Mouse (Mus musculus): ENCODE measurements around the gene Mpp2. TPM values are rescaled to one million over a fixed set of nuclear protein-coding genes. Genes with fewer than 3 reads are reported as not detected.
A peak's percentile ranks its signal among the peaks of the same experiment; 100 is the strongest.

Mpp2 gene
- 25.8 and 26.5 TPM in 2 replicates for polyA plus RNA-seq (2015; fragmentation: Nextera tagmentation; extraction: Ambion mirVana)

GRCm38 (mm10) chr11:102087931-102088898 lies at the start of gene Mpp2:
Gene Mpp2, minus strand, starts transcription at chr11:102088515.
- H3K27me3 ChIP-seq: no peaks in the 10 kb centered on the region
- H3K36me3 ChIP-seq: peaks cover 15% of the 10 kb centered on the region
- under 1% methylated on average over 49 of the region's 49 CpGs for WGBS
- peak within 1 kb of the TSS; percentile 89 for H3K9ac ChIP-seq
- peak; percentile 69 for ATAC-seq (ENCODE audit: low read depth)
- H3K9me3 ChIP-seq: no peaks in the 10 kb centered on the region
- H3K4me3 ChIP-seq: peak within 1 kb of the TSS; percentile 70
- H3K4me2 ChIP-seq: peak within 1 kb of the TSS; percentile 75
- H3K4me1 ChIP-seq (replicated peaks): peaks cover 40% of the 10 kb centered on the region
- H3K27ac ChIP-seq (replicated peaks): peak within 1 kb of the TSS; percentile 99

GRCm38 (mm10) chr11:102137625-102138446 lies 49.5 kb upstream of the Mpp2 start:
- no peaks in the 10 kb centered on the region for H3K9me3 ChIP-seq
- peak overlapping the region; percentile 41; the same call in 1 of the 2 replicates for H3K9ac ChIP-seq
- peak overlapping the region; percentile 55 for H3K4me2 ChIP-seq
- peaks cover 16% of the 10 kb centered on the region for H3K4me1 ChIP-seq (replicated peaks)
- H3K4me3 ChIP-seq: peak overlapping the region; percentile 23
- peak; percentile 51; the same call in 1 of the 2 replicates for ATAC-seq (ENCODE audit: low read depth)
- no peak overlapping the region for H3K27ac ChIP-seq (replicated peaks)
- 46% methylated on average over 13 of the region's 13 CpGs for WGBS
- H3K27me3 ChIP-seq: peaks cover 21% of the 10 kb centered on the region
- no peaks in the 10 kb centered on the region for H3K36me3 ChIP-seq

- Histone ChIP-seq H3K4me3 (no peak overlapping the region), H3K4me1 (replicated peaks) (peaks cover 16% of the 10 kb centered on the region), H3K9ac (peak overlapping the region; percentile 41; the same call in 1 of the 2 replicates), H3K9me3 (no peaks in the 10 kb centered on the region), H3K27ac (replicated peaks) (no peak overlapping the region; the same call in 1 of the 2 replicates), H3K27me3 (peaks cover 15% of the 10 kb centered on the region), H3K4me2 (no peak overlapping the region), H3K36me3 (no peaks in the 10 kb centered on the region)
- no peak for ATAC-seq (ENCODE audit: low read depth)
- WGBS: 23% methylated on average over 4 of the region's 4 CpGs
These were observed 46.2 kb upstream of the Mpp2 start for GRCm38 (mm10) chr11:102134516-102134915.

GRCm38 (mm10) chr11:102117386-102117785 lies 29.1 kb upstream of the Mpp2 start:
- Histone ChIP-seq H3K27me3 (peaks cover 3% of the 10 kb centered on the region; the same call in 1 of the 2 replicates), H3K4me3 (no peak overlapping the region), H3K4me2 (no peak overlapping the region), H3K9ac (no peak overlapping the region), H3K4me1 (replicated peaks) (no peaks in the 10 kb centered on the region), H3K27ac (replicated peaks) (no peak overlapping the region), H3K9me3 (no peaks in the 10 kb centered on the region), H3K36me3 (no peaks in the 10 kb centered on the region)
- ATAC-seq (ENCODE audit: low read depth): no peak
- WGBS: 87% methylated on average over 6 of the region's 6 CpGs

GRCm38 (mm10) chr11:102116241-102116640 lies 27.9 kb upstream of the Mpp2 start:
- WGBS: 80% methylated on average over 8 of the region's 8 CpGs
- no peak overlapping the region for H3K4me3 ChIP-seq

GRCm38 (mm10) chr11:102111576-102111975 lies 23.3 kb upstream of the Mpp2 start:
- H3K4me3 ChIP-seq: no peak overlapping the region
- ATAC-seq (ENCODE audit: low read depth): no peak
- H3K4me2 ChIP-seq: no peak overlapping the region
- H3K27ac ChIP-seq (replicated peaks): no peak overlapping the region
- H3K9me3 ChIP-seq: no peaks in the 10 kb centered on the region
- H3K27me3 ChIP-seq: peaks cover 47% of the 10 kb centered on the region
- H3K36me3 ChIP-seq: no peaks in the 10 kb centered on the region
- WGBS: 83% methylated on average over 5 of the region's 5 CpGs
- H3K9ac ChIP-seq: no peak overlapping the region
- H3K4me1 ChIP-seq (replicated peaks): 0 out of 2 replicates have a peak, but pooled peaks cover 5% of the 10 kb centered on the region

More at GRCm38 (mm10) chr11:102116241-102116640, 27.9 kb upstream of the Mpp2 start:
- Histone ChIP-seq H3K4me2 (no peak overlapping the region), H3K36me3 (no peaks in the 10 kb centered on the region), H3K9me3 (no peaks in the 10 kb centered on the region), H3K27me3 (peaks cover 3% of the 10 kb centered on the region; the same call in 1 of the 2 replicates), H3K4me1 (replicated peaks) (no peaks in the 10 kb centered on the region), H3K9ac (no peak overlapping the region), H3K27ac (replicated peaks) (no peak overlapping the region)
- ATAC-seq (ENCODE audit: low read depth): no peak

GRCm38 (mm10) chr11:102107732-102108131 lies 19.4 kb upstream of the Mpp2 start, which contains the start of gene Pyy:
Gene Pyy, minus strand, starts transcription at chr11:102107832.
- Histone ChIP-seq H3K9me3 (no peaks in the 10 kb centered on the region), H3K27me3 (peaks cover 82% of the 10 kb centered on the region), H3K27ac (replicated peaks) (no peak within 1 kb of the TSS), H3K4me3 (no peak within 1 kb of the TSS), H3K4me2 (no peak within 1 kb of the TSS), H3K36me3 (no peaks in the 10 kb centered on the region), H3K4me1 (replicated peaks) (0 out of 2 replicates have a peak, but pooled peaks cover 5% of the 10 kb centered on the region), H3K9ac (no peak within 1 kb of the TSS)
- no peak for ATAC-seq (ENCODE audit: low read depth)
- WGBS: 16% methylated on average over 9 of the region's 9 CpGs

GRCm38 (mm10) chr11:102106911-102107310 lies 18.6 kb upstream of the Mpp2 start:
- H3K4me2 ChIP-seq: no peak overlapping the region
- no peak overlapping the region for H3K27ac ChIP-seq (replicated peaks)
- H3K27me3 ChIP-seq: peaks cover 87% of the 10 kb centered on the region
- no peaks in the 10 kb centered on the region for H3K36me3 ChIP-seq
- ATAC-seq (ENCODE audit: low read depth): no peak
- no peak overlapping the region for H3K9ac ChIP-seq
- H3K4me1 ChIP-seq (replicated peaks): peaks cover 5% of the 10 kb centered on the region; the same call in 1 of the 2 replicates
- H3K4me3 ChIP-seq: no peak overlapping the region
- 1% methylated on average over 21 of the region's 21 CpGs for WGBS
- H3K9me3 ChIP-seq: no peaks in the 10 kb centered on the region

- H3K9me3 ChIP-seq: no peaks in the 10 kb centered on the region
- no peak for ATAC-seq (ENCODE audit: low read depth)
- no peak overlapping the region for H3K4me2 ChIP-seq
- no peak overlapping the region for H3K9ac ChIP-seq
- H3K36me3 ChIP-seq: no peaks in the 10 kb centered on the region
- H3K27ac ChIP-seq (replicated peaks): no peak overlapping the region
- H3K27me3 ChIP-seq: peaks cover 92% of the 10 kb centered on the region
- no peak overlapping the region for H3K4me3 ChIP-seq
- H3K4me1 ChIP-seq (replicated peaks): peaks cover 3% of the 10 kb centered on the region; the same call in 1 of the 2 replicates
- WGBS: 21% methylated on average over 17 of the region's 17 CpGs
These were observed 14.4 kb upstream of the Mpp2 start for GRCm38 (mm10) chr11:102102485-102103258.

- Histone ChIP-seq H3K4me2 (no peak within 1 kb of the TSS), H3K9ac (no peak within 1 kb of the TSS), H3K36me3 (no peaks in the 10 kb centered on the region), H3K27ac (replicated peaks) (no peak within 1 kb of the TSS), H3K4me1 (replicated peaks) (peaks cover 15% of the 10 kb centered on the region), H3K4me3 (no peak within 1 kb of the TSS), H3K27me3 (peaks cover 79% of the 10 kb centered on the region), H3K9me3 (no peaks in the 10 kb centered on the region)
- 81% methylated on average over 4 of the region's 4 CpGs for WGBS
- no peak for ATAC-seq (ENCODE audit: low read depth)
These were observed 12.9 kb upstream of the Mpp2 start, which contains the start of gene Ppy for GRCm38 (mm10) chr11:102101219-102101618. Gene Ppy, minus strand, starts transcription at chr11:102101319.

GRCm38 (mm10) chr11:102096887-102097391 lies 8.6 kb upstream of the Mpp2 start:
- Histone ChIP-seq H3K27ac (replicated peaks) (no peak overlapping the region), H3K9ac (peak overlapping the region; percentile 52; the same call in 1 of the 2 replicates), H3K27me3 (peaks cover 46% of the 10 kb centered on the region), H3K4me1 (replicated peaks) (peaks cover 15% of the 10 kb centered on the region), H3K9me3 (no peaks in the 10 kb centered on the region), H3K36me3 (no peaks in the 10 kb centered on the region), H3K4me2 (peak overlapping the region; percentile 50), H3K4me3 (peak overlapping the region; percentile 12; the same call in 1 of the 2 replicates)
- WGBS: 8% methylated on average over 18 of the region's 18 CpGs
- ATAC-seq (ENCODE audit: low read depth): peak; percentile 88
